Mouse (Mus musculus) MN1 (cell line): ENCODE measurements around the gene Tspo2.
"Not testable (repeated sequence)": the region's sequence is repeated elsewhere in the genome, so short reads cannot be mapped to it uniquely, and the experiment has no call there.

Experiments used
- DNase-seq: peaks from one replicate; pipeline ENCODE4 v3.0.0-alpha.2; 2016; ENCODE audit warnings: low spot score

Tspo2 gene

GRCm38 (mm10) chr17:48451353-48451675 lies at the start of gene Tspo2:
Gene Tspo2 (minus strand): TSS chr17:48451522.
- DNase-seq: no peak

GRCm38 (mm10) chr17:48500846-48501445 lies 49.6 kb upstream of the Tspo2 start:
- DNase-seq: no peak

- no peak for DNase-seq
Measured at GRCm38 (mm10) chr17:48497986-48498385, 46.7 kb upstream of the Tspo2 start.

- DNase-seq: no peak
Measured at GRCm38 (mm10) chr17:48493986-48494385, 42.7 kb upstream of the Tspo2 start.

- no peak for DNase-seq
Measured at GRCm38 (mm10) chr17:48493582-48493981, 42.3 kb upstream of the Tspo2 start.

GRCm38 (mm10) chr17:48492621-48493020 lies 41.3 kb upstream of the Tspo2 start:
- no peak for DNase-seq

GRCm38 (mm10) chr17:48489466-48489865 lies 38.1 kb upstream of the Tspo2 start:
- DNase-seq: no peak

GRCm38 (mm10) chr17:48484191-48484590 lies 32.9 kb upstream of the Tspo2 start:
- no peak for DNase-seq

GRCm38 (mm10) chr17:48483764-48484163 lies 32.4 kb upstream of the Tspo2 start:
- no peak for DNase-seq

- DNase-seq: no peak
Measured at GRCm38 (mm10) chr17:48479952-48480351, 28.6 kb upstream of the Tspo2 start.

- no peak for DNase-seq
Measured at GRCm38 (mm10) chr17:48475444-48475843, 24.1 kb upstream of the Tspo2 start.

GRCm38 (mm10) chr17:48474282-48474681 lies 23.0 kb upstream of the Tspo2 start:
- not testable (repeated sequence) for DNase-seq

- DNase-seq: peak; percentile 61
Measured at GRCm38 (mm10) chr17:48467395-48468231, 16.3 kb upstream of the Tspo2 start.

- no peak for DNase-seq
Measured at GRCm38 (mm10) chr17:48466769-48467394, 15.6 kb upstream of the Tspo2 start.

GRCm38 (mm10) chr17:48463391-48463790 lies 12.1 kb upstream of the Tspo2 start:
- no peak for DNase-seq

- DNase-seq: no peak
Measured at GRCm38 (mm10) chr17:48462096-48462495, 10.8 kb upstream of the Tspo2 start.

GRCm38 (mm10) chr17:48457971-48458653 lies 6.8 kb upstream of the Tspo2 start:
- no peak for DNase-seq

- DNase-seq: no peak
Measured at GRCm38 (mm10) chr17:48455955-48456354, 4.6 kb upstream of the Tspo2 start.

- DNase-seq: no peak
Measured at GRCm38 (mm10) chr17:48454688-48455087, 3.4 kb upstream of the Tspo2 start, which contains the start of gene Unc5cl. Gene Unc5cl (plus strand): TSS chr17:48454901.

GRCm38 (mm10) chr17:48454190-48454589 lies 2.9 kb upstream of the Tspo2 start:
- DNase-seq: no peak

GRCm38 (mm10) chr17:48453489-48453888 lies 2.2 kb upstream of the Tspo2 start:
- DNase-seq: no peak

- peak; percentile 23 for DNase-seq
Measured at GRCm38 (mm10) chr17:48451753-48452444, 577 bp upstream of the Tspo2 start.
